Mouse (Mus musculus): ENCODE measurements around the gene Trim5.
"Not testable (repeated sequence)": the region's sequence is repeated elsewhere in the genome, so short reads cannot be mapped to it uniquely, and the experiment has no call there.

Trim5 gene

GRCm38 (mm10) chr7:104287576-104288443 is at the start of gene Trim5:
TSS of gene Trim5 (minus strand) at chr7:104288094.
- not testable (repeated sequence) for DNase-seq (ENCODE audit: low spot score)

GRCm38 (mm10) chr7:104335547-104335946 is 47.7 kb upstream of the Trim5 start:
- not testable (repeated sequence) for DNase-seq (ENCODE audit: low spot score)

- DNase-seq (ENCODE audit: low spot score), result not testable (repeated sequence)
These were observed 41.3 kb upstream of the Trim5 start, which contains the start of gene Trim34b for GRCm38 (mm10) chr7:104329171-104329570. TSS of gene Trim34b (plus strand) at chr7:104329471.

- DNase-seq (ENCODE audit: low spot score), result no peak
These were observed 34.1 kb upstream of the Trim5 start for GRCm38 (mm10) chr7:104322028-104322427.

DNA sequence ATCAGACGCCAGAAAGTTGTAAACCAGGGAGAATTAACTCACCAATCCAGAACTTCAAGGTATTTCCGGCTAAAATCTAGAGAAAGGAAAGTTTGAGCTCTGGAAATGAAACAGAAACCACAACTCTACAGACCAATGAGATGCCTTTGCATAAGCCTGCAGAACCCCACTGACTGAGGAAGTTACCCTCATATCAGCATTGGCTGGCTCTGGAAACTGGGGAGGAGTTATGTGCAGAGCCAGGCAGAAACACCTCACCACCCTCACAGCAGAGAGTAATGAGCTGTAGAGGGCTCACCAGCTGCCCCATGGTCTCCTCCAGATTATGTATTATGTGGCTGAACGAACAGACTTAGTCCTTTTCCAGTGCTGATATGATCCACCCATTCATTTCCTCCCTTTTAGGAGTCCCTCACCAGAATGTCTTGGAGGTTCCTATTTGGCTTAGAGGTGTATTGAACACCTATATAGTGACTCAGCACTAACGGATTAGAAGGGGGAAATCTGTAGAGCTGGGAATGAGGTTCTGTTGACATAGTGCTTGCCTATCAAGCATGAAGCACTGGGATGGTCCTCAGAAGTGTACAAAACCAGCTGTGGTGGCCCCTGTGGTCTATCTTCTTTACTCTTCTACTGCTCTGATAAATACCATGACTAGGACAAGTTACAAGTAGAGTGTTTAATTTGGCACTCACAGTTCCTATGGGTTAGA is 27.6 kb upstream of the Trim5 start, which contains the start of gene Trim12a:
Gene Trim12a (minus strand): TSS at position 98 of the 712 bp plus-strand sequence.
- not testable (repeated sequence) for DNase-seq (ENCODE audit: low spot score)

DNA sequence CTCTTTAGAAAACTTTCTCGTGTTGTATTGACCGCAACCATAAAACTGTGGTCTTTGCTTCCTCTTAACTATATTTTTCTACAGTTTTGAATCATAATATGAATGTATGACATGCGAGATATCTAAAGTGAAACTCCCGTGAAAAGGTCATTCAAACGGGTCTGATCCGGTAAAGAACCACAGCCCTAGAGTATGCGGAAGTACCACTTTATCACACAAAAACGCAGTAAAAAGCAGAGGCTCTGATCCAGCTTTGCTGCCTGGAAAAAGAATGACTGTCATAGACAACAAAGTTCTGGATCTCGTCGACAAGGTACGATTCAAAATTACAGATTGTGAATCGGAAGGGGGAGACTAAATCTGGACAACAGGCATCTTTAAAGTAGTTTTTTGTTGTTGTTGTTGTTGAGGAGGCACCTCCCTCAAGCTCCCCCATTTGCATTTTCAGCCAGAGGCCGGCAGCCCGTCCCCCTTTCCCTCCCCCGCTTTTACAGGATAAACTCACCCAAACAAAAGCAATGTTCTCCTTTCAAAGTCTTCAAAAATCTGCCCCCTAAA is 27.0 kb upstream of the Trim5 start:
- no peak for DNase-seq (ENCODE audit: low spot score)

DNA sequence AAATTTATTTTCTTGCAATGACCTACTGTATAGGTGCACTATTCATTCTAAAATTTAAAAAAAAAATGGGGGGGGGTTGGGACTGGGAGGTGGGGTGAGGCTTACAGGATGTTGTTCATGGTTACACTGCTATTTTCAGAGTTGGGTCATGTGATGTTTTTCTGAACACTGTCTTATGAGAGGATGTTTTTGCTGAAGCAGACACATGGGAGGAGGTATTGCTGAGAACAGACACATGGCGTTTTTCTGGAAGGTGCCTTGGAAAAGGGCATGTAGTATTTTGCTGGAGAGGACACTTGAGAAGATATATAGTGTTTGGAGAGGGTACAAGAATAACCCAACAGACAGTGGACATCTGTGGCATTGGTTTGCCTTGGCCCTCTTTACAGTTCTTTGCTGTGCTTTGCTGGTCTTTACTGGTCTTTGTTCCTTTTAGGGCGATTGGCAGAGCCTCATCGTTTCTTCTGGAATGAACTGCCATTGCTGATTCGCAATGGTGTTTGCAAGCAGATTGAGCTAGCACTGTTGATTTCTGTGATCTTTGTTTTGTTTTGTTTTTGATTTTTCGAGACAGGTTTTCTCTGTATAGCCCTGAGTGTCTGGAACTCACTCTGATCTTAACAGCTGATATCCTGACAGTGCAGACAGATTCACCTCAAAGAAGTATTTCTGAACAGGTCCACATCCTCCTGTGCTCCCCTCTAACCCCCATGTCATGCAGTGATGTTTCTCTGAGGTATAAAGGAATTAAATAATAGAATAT is 3.9 kb upstream of the Trim5 start:
- DNase-seq (ENCODE audit: low spot score), result no peak

DNA sequence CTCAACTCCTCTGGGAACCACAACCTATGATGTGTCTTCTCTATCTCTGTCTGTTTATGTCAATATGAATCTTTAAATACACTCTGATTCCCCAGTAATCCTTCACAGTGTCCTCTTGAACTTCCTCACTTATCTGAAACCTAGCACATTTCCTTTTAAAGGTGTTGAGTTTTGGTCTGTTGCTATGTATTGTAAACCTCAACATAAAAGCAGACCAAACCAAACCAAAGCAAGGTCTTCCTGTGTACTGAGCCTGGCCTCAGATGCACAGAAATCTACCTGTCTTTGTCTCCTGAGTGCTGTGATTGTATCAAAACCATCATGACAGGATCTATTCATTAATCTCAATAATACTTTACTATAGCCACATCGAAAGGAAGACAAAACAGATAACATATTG is 2.7 kb upstream of the Trim5 start:
- no peak for DNase-seq (ENCODE audit: low spot score)

DNA sequence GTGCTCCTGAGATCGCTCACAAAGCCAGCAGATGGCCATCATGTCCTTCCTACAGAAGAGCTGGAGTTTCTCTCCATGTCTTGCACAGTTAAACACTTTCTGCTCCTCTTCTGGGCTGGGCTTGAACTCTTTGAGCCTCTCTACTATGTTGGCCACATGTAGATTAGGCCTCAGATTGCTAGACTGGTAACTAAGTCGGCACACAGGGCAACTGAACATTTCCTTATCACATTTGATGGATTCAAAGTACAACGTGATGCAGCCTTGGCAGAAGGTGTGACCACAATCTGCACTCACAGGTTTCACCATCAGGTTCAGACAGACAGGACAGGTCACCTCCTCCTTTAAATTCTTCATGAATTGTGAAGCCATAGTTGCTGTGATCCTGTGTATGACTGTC is 8.5 kb downstream of the Trim5 start:
- DNase-seq (ENCODE audit: low spot score), result not testable (repeated sequence)

DNA sequence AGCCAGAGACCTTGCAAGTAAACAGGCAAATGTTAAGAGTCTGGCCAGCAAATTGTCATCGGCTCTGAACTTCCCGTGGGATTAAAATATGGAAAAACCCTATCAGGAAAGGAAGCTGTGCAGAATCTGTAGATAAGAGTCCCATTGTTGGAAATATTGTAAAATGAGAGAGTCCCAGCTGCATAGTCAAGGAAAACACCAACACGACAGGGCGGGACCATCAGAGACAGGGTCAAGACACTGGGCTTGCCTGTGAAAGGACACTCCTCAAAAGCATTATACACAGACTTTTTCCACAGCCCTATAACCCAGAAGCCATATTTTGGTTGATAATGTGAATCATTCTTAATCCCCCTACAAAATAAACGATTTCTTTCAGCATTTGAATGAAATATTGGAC is 22.6 kb downstream of the Trim5 start:
- not testable (repeated sequence) for DNase-seq (ENCODE audit: low spot score)

DNA sequence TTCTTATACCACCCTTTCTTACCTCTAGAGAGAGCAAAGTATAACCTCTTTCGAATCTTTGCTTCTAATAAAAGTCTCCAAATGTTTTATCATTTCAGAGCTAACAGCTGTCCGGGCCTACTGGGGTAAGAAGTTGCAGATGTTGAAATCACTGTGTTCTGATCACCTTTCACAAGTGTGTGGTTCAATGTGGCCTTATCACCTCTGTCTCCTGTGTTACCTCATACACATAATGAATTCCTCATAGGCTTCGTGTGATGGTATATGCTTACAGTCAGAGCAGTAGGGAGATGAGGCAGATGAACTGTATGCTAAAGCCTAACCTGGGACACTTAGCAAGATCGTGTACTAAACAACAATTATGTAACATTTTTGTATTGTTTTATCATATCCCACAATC is 27.5 kb downstream of the Trim5 start:
- not testable (repeated sequence) for DNase-seq (ENCODE audit: low spot score)

- peak; percentile 7 for DNase-seq (ENCODE audit: low spot score)
These were observed 43.4 kb downstream of the Trim5 start, which contains the start of gene Trim34a for GRCm38 (mm10) chr7:104244287-104245181. TSS of gene Trim34a (plus strand) at chr7:104244457.

- DNase-seq (ENCODE audit: low spot score), result peak; percentile 2
These were observed 44.3 kb downstream of the Trim5 start for GRCm38 (mm10) chr7:104243616-104244015.

- no peak for DNase-seq (ENCODE audit: low spot score)
These were observed 47.0 kb downstream of the Trim5 start for GRCm38 (mm10) chr7:104240857-104241256.

DNA sequence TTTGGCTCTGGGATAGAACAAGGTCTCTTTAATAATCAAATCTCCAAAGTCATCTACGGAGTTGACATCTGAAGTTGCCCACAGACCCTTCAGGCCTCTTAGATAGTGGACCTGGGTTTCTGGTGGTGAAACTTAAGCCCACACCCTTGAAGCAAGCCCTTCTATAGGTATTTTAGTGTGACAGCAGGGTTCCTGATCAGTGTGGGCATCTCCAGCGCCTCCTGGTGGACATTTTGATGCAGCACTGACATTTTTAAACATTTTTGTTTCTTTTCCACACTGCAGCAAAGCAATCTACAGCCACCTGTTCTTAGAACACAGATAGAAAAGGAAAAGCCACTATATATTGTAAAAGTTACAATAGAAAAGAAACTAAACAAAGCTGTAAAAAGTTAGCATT is 56.7 kb downstream of the Trim5 start:
- DNase-seq (ENCODE audit: low spot score), result no peak

- DNase-seq (ENCODE audit: low spot score), result no peak
These were observed 69.0 kb downstream of the Trim5 start, which contains the start of gene Trim6 for GRCm38 (mm10) chr7:104218701-104219569. TSS of gene Trim6 (plus strand) at chr7:104218793.

DNA sequence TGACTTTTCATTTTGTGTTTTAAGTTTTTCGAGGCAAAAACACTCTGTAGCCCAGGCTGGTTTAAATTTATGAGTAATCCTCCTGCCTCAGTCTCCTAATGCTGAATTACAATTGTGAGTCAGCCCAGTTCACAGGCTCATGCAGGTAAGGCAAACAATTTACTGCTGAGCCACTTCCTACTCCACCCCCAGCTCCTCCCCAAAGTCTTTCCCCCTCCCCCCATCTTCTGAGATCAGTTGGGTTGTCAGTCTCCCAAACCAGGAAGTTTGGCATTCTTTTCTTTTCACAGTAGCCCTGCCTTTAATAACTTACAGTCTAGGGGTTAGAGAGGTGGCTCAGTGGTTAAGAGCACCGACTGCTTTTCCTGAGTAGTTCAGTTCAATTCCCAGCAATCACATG is 70.0 kb downstream of the Trim5 start:
- DNase-seq (ENCODE audit: low spot score), result no peak

DNA sequence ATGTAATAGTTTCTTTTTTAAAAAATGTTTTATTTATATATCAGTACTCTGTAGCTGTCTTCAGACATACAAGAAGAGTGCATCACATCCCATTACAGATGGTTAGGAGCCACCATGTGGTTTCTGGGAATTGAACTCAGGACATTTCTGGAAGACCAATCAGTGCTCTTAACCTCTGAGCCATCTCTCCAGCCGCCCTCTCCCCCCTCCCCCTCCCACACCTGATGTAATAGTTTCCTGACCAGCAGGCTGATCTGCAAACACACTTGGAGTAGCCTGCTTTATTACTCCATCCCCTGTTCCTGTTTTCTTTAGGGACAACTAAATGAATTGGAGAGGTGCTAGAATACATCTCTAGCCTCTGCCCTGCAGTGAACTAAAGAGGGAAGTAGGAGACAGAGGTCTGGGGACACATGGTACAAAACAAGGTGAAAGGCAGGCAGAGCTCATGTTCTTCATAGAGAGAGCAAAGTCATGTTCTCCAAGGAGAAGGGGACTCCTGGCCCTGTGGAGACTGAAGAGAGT is 71.8 kb downstream of the Trim5 start:
- no peak for DNase-seq (ENCODE audit: low spot score)
